Mouse (Mus musculus): ENCODE results near the gene Sbk3. TPM values are rescaled to one million over a fixed set of nuclear protein-coding genes. Genes with fewer than 3 reads are reported as not detected.
"Not testable (repeated sequence)": the region's sequence is repeated elsewhere in the genome, so short reads cannot be mapped to it uniquely, and the experiment has no call there.

Sbk3 gene
- total RNA-seq (2021), result under 1 TPM; 0.40 to 0.57 TPM
- long read RNA-seq, result 0 reads

- DNase-seq (ENCODE audit: low spot score in 2 of 2), result no peak
Observed at GRCm38 (mm10) chr7:4971068-4971467, at the start of gene Sbk3. Gene Sbk3, minus strand, starts transcription at chr7:4971168.

GRCm38 (mm10) chr7:5020685-5021084, 49.7 kb upstream of the Sbk3 start:
- no peak for DNase-seq (ENCODE audit: low spot score in 2 of 2)

GRCm38 (mm10) chr7:5020000-5020681, 49.2 kb upstream of the Sbk3 start, which contains the start of the genes Zfp865 and Ccdc106:
Gene Zfp865, plus strand, starts transcription at chr7:5020376.
Gene Ccdc106, plus strand, starts transcription at chr7:5020553.
- DNase-seq (ENCODE audit: low spot score in 2 of 2), result peak; percentile 98 to 99

GRCm38 (mm10) chr7:5019576-5019975, 48.6 kb upstream of the Sbk3 start:
- not testable (repeated sequence) for DNase-seq (ENCODE audit: low spot score in 2 of 2)

GRCm38 (mm10) chr7:5017931-5018330, 47.0 kb upstream of the Sbk3 start:
- DNase-seq (ENCODE audit: low spot score in 2 of 2), result no peak

GRCm38 (mm10) chr7:5017352-5017751, 46.4 kb upstream of the Sbk3 start:
- DNase-seq (ENCODE audit: low spot score in 2 of 2), result no peak

GRCm38 (mm10) chr7:5016920-5017319, 46.0 kb upstream of the Sbk3 start:
- no peak for DNase-seq (ENCODE audit: low spot score in 2 of 2)

- no peak for DNase-seq (ENCODE audit: low spot score in 2 of 2)
Observed at GRCm38 (mm10) chr7:5016057-5016456, 45.1 kb upstream of the Sbk3 start.

GRCm38 (mm10) chr7:5015118-5016001, 44.4 kb upstream of the Sbk3 start, which contains the start of gene Gm44973:
Gene Gm44973, plus strand, starts transcription at chr7:5015496.
- peak; percentile 89 to 94 for DNase-seq (ENCODE audit: low spot score in 2 of 2)

- DNase-seq (ENCODE audit: low spot score in 2 of 2), result peak; percentile 96 to 98
Observed at GRCm38 (mm10) chr7:5014251-5015117, 43.5 kb upstream of the Sbk3 start, which contains the start of the genes Zfp524 and Fiz1. Gene Zfp524, plus strand, starts transcription at chr7:5014415. Gene Fiz1, minus strand, starts transcription at chr7:5014697.

GRCm38 (mm10) chr7:5012681-5013513, 41.9 kb upstream of the Sbk3 start:
- DNase-seq (ENCODE audit: low spot score in 2 of 2), result no peak

- no peak for DNase-seq (ENCODE audit: low spot score in 2 of 2)
Observed at GRCm38 (mm10) chr7:5008229-5008628, 37.3 kb upstream of the Sbk3 start.

- DNase-seq (ENCODE audit: low spot score in 2 of 2), result not testable (repeated sequence)
Observed at GRCm38 (mm10) chr7:5002876-5003275, 31.9 kb upstream of the Sbk3 start.

GRCm38 (mm10) chr7:4999876-5000275, 28.9 kb upstream of the Sbk3 start:
- no peak for DNase-seq (ENCODE audit: low spot score in 2 of 2)

- DNase-seq (ENCODE audit: low spot score in 2 of 2), result no peak
Observed at GRCm38 (mm10) chr7:4996934-4997333, 26.0 kb upstream of the Sbk3 start.

- peak; percentile 99 for DNase-seq (ENCODE audit: low spot score in 2 of 2)
Observed at GRCm38 (mm10) chr7:4996003-4996895, 25.3 kb upstream of the Sbk3 start, which contains the start of gene Zfp579. Gene Zfp579, minus strand, starts transcription at chr7:4996158.

GRCm38 (mm10) chr7:4995268-4996002, 24.5 kb upstream of the Sbk3 start:
- DNase-seq (ENCODE audit: low spot score in 2 of 2), result no peak
